Mouse (Mus musculus) bone marrow, adult 2 months (tissue): Measurements from ENCODE around the gene Scn1b. TPM values are rescaled to one million over a fixed set of nuclear protein-coding genes. Genes with fewer than 3 reads are reported as not detected.

Experiments used
- H3K27ac ChIP-seq: fragments of 200-500 bp; 2 replicates; pipeline ENCODE4 v1.5.1; 2012; ENCODE audit warnings: low read depth, mild to moderate bottlenecking, control low read depth, inconsistent platforms, low read length; ENCODE audit not compliant: control insufficient read depth, poor library complexity, insufficient read depth
- H3K4me1 ChIP-seq: fragments of 200-500 bp; 2 replicates; pipeline ENCODE4 v1.6.1; 2011; ENCODE audit warnings: low read length; ENCODE audit not compliant: control insufficient read depth, insufficient read depth
- H3K4me3 ChIP-seq: fragments of 200-500 bp; replicated peaks from 2 replicates; pipeline ENCODE3; 2011; ENCODE audit warnings: mild to moderate bottlenecking, low read depth, low read length, control low read depth; ENCODE audit not compliant: control insufficient read depth
- CTCF ChIP-seq: fragments of 200-500 bp; IDR thresholded peaks from 2 replicates; pipeline ENCODE4 v1.5.1; 2011; ENCODE audit warnings: low read length, control low read depth; ENCODE audit not compliant: control insufficient read depth, insufficient read depth
- POLR2A ChIP-seq: fragments of 200-500 bp; IDR thresholded peaks from 2 replicates; pipeline ENCODE4 v1.6.1; 2011; ENCODE audit warnings: low read depth, mild to moderate bottlenecking, control low read depth, low read length, borderline replicate concordance; ENCODE audit not compliant: control insufficient read depth
- WGBS: fragments of 180-500 bp; shearing (Covaris S2); methylation state at CpG from one replicate; pipeline ENCODE4 v1.1.7; 2018; 5-methylcytosine and 5-hydroxymethylcytosine counted together
- polyA plus RNA-seq: library from polyadenylated mRNA; stranded (reverse); fragments of >200 nt; gene quantifications from 2 replicates; pipeline ENCODE4 v1.2.4, GENCODE M21; 2011; ENCODE audit warnings: low replicate concordance; ENCODE audit not compliant: missing spikeins, insufficient read depth, insufficient read length

The Scn1b gene
- polyA plus RNA-seq, 1 experiment, result 6.2 TPM

GRCm38 (mm10) chr7:31094774-31095501 is 31.9 kb downstream of the Scn1b start:
- Histone ChIP-seq H3K4me1 (no peaks in the 10 kb centered on the region; the same call in 1 of the 2 replicates), H3K4me3 (no peak overlapping the region), H3K27ac (no peak overlapping the region)
- TF ChIP-seq CTCF (peak; percentile 22; the same call in 1 of the 2 replicates), POLR2A (no peak)
- 16% methylated on average over 12 of the region's 12 CpGs for WGBS

- no peak for TF ChIP-seq POLR2A
- no peak for TF ChIP-seq CTCF
- H3K27ac ChIP-seq, result peak overlapping the region; percentile 38; the same call in 1 of the 2 replicates
- peaks cover 1% of the 10 kb centered on the region; the same call in 1 of the 2 replicates for H3K4me1 ChIP-seq
These were observed 37.1 kb downstream of the Scn1b start for GRCm38 (mm10) chr7:31089721-31090120.

GRCm38 (mm10) chr7:31088206-31088605 is 38.6 kb downstream of the Scn1b start:
- 56% methylated on average over 3 of the region's 3 CpGs for WGBS
- Histone ChIP-seq H3K4me1 (peaks cover 1% of the 10 kb centered on the region; the same call in 1 of the 2 replicates), H3K27ac (no peak overlapping the region), H3K4me3 (no peak overlapping the region)
- TF ChIP-seq CTCF (no peak), POLR2A (no peak)

More at GRCm38 (mm10) chr7:31089721-31090120, 37.1 kb downstream of the Scn1b start:
- H3K4me3 ChIP-seq, result no peak overlapping the region
- 5% methylated on average over 2 of the region's 2 CpGs for WGBS

- Histone ChIP-seq H3K4me3 (no peak overlapping the region), H3K4me1 (peaks cover 1% of the 10 kb centered on the region; the same call in 1 of the 2 replicates), H3K27ac (no peak overlapping the region)
- no peak for TF ChIP-seq POLR2A
- WGBS, result 5% methylated on average over 2 of the region's 2 CpGs
These were observed 39.5 kb downstream of the Scn1b start for GRCm38 (mm10) chr7:31087262-31087661.

- Histone ChIP-seq H3K4me3 (no peak overlapping the region), H3K4me1 (peaks cover 1% of the 10 kb centered on the region; the same call in 1 of the 2 replicates), H3K27ac (no peak overlapping the region)
- no peak for TF ChIP-seq POLR2A
- no peak for TF ChIP-seq CTCF
- 81% methylated on average over 9 of the region's 9 CpGs for WGBS
These were observed 40.5 kb downstream of the Scn1b start for GRCm38 (mm10) chr7:31086175-31086755.

- H3K27ac ChIP-seq, result no peak overlapping the region
- TF ChIP-seq POLR2A, result no peak
- TF ChIP-seq CTCF, result no peak
- no peak overlapping the region for H3K4me3 ChIP-seq
- 53% methylated on average over 3 of the region's 3 CpGs for WGBS
- peaks cover 1% of the 10 kb centered on the region; the same call in 1 of the 2 replicates for H3K4me1 ChIP-seq
These were observed 41.6 kb downstream of the Scn1b start for GRCm38 (mm10) chr7:31085171-31085570.

GRCm38 (mm10) chr7:31084140-31084539 is 42.7 kb downstream of the Scn1b start:
- Histone ChIP-seq H3K4me3 (no peak overlapping the region), H3K4me1 (no peaks in the 10 kb centered on the region; the same call in 1 of the 2 replicates), H3K27ac (no peak overlapping the region)
- WGBS, result 73% methylated on average over 9 of the region's 9 CpGs
- no peak for TF ChIP-seq CTCF
- TF ChIP-seq POLR2A, result no peak

GRCm38 (mm10) chr7:31082831-31083588 is 43.8 kb downstream of the Scn1b start:
- TF ChIP-seq POLR2A (no peak), CTCF (no peak)
- H3K27ac ChIP-seq, result no peak overlapping the region
- no peaks in the 10 kb centered on the region; the same call in 1 of the 2 replicates for H3K4me1 ChIP-seq
- 72% methylated on average over 14 of the region's 14 CpGs for WGBS
- no peak overlapping the region for H3K4me3 ChIP-seq
